Mouse (Mus musculus) MEL (cell line): ENCODE results near the gene Cnot11. TPM values are rescaled to one million over a fixed set of nuclear protein-coding genes. Genes with fewer than 3 reads are reported as not detected.

ENCODE experiments used
- DNase-seq: peaks from one replicate; pipeline ENCODE4 v3.0.0; 2011; ENCODE audit warnings: low read depth, low spot score
- H3K27ac ChIP-seq: 2 replicates; pipeline ENCODE4 v1.5.1; 2012; ENCODE audit warnings: low read depth, mild to moderate bottlenecking, control low read depth, low read length, moderate library complexity; ENCODE audit not compliant: control insufficient read depth
- H3K27me3 ChIP-seq, 2 experiments: fragments of 150-350 bp in 1 of 2; sonication (generic) in 1 of 2; 2 replicates each; pipeline ENCODE4 v1.6.1; 2012; ENCODE audit warnings: low read length in 2 of 2, mild to moderate bottlenecking in 2 of 2, improper control_type of control experiment in 1 of 2, moderate library complexity in 1 of 2; ENCODE audit not compliant: insufficient read depth in 2 of 2, control insufficient read depth in 1 of 2
- H3K36me3 ChIP-seq, 2 experiments: 2 replicates each; pipeline ENCODE4 v1.6.1; 2012 to 2014; ENCODE audit warnings: low read length in 2 of 2, improper control_type of control experiment in 1 of 2, inconsistent platforms in 1 of 2, mild to moderate bottlenecking in 1 of 2; ENCODE audit not compliant: insufficient read depth in 2 of 2, control insufficient read depth in 1 of 2
- H3K4me1 ChIP-seq, 2 experiments: fragments of 150-350 bp in 1 of 2; sonication (generic) in 1 of 2; 2 replicates each; pipeline ENCODE4 v1.6.1; 2012; ENCODE audit warnings: low read length in 2 of 2, improper control_type of control experiment in 1 of 2, mild to moderate bottlenecking in 1 of 2; ENCODE audit not compliant: insufficient read depth in 2 of 2, control insufficient read depth in 1 of 2
- H3K4me3 ChIP-seq, 2 experiments: fragments of 150-350 bp in 1 of 2; sonication (generic) in 1 of 2; 2 replicates each; pipeline ENCODE4 v1.5.1; 2012; ENCODE audit warnings: low read depth in 2 of 2, low read length in 2 of 2, mild to moderate bottlenecking in 2 of 2, moderate library complexity in 2 of 2, control low read depth in 1 of 2, improper control_type of control experiment in 1 of 2; ENCODE audit not compliant: control insufficient read depth in 1 of 2, insufficient read depth in 1 of 2
- H3K79me2 ChIP-seq: 2 replicates; pipeline ENCODE4 v1.6.1; 2012; ENCODE audit warnings: mild to moderate bottlenecking, low read length, moderate library complexity; ENCODE audit not compliant: control insufficient read depth, poor library complexity, insufficient read depth
- H3K9ac ChIP-seq: 2 replicates; pipeline ENCODE4 v1.6.1; 2012; ENCODE audit warnings: low read depth, mild to moderate bottlenecking, control low read depth, low read length, moderate library complexity; ENCODE audit not compliant: control insufficient read depth, poor library complexity, severe bottlenecking
- H3K9me3 ChIP-seq: fragments of 150-350 bp; sonication (generic); replicated peaks from 2 replicates; pipeline ENCODE4 v1.6.1; 2012; ENCODE audit warnings: mild to moderate bottlenecking, low read length, improper control_type of control experiment, moderate library complexity; ENCODE audit not compliant: insufficient read depth
- CHD1 ChIP-seq: IDR thresholded peaks from 2 replicates; pipeline ENCODE4 v1.6.1; 2012; ENCODE audit warnings: low read depth, mild to moderate bottlenecking, inconsistent platforms, low read length, improper control_type of control experiment
- CHD2 ChIP-seq: IDR thresholded peaks from 2 replicates; pipeline ENCODE4 v1.6.1; 2011; ENCODE audit warnings: low read length, improper control_type of control experiment
- ETS1 ChIP-seq: IDR thresholded peaks from 2 replicates; pipeline ENCODE4 v1.6.1; 2012; ENCODE audit warnings: low read depth, mild to moderate bottlenecking, inconsistent platforms, low read length, improper control_type of control experiment, moderate library complexity
- GABPA ChIP-seq: IDR thresholded peaks from 2 replicates; pipeline ENCODE4 v1.6.1; 2012; ENCODE audit warnings: low read depth, mild to moderate bottlenecking, inconsistent platforms, low read length, improper control_type of control experiment, moderate library complexity
- GATA1 ChIP-seq: IDR thresholded peaks from 2 replicates; pipeline ENCODE4 v1.6.1; 2011; ENCODE audit warnings: low read depth, low read length, improper control_type of control experiment
- HCFC1 ChIP-seq: IDR thresholded peaks from 2 replicates; pipeline ENCODE4 v1.6.1; 2012; ENCODE audit warnings: low read depth, mild to moderate bottlenecking, inconsistent platforms, low read length, improper control_type of control experiment, moderate library complexity
- JUND ChIP-seq: IDR thresholded peaks from 2 replicates; pipeline ENCODE4 v1.6.1; 2011; ENCODE audit warnings: low read depth, mild to moderate bottlenecking, improper control_type of control experiment, low read length
- KAT2A ChIP-seq: conservative IDR thresholded peaks from 2 replicates; pipeline ENCODE4 v1.6.1; 2012; ENCODE audit warnings: low read depth, low read length, improper control_type of control experiment, inconsistent platforms
- MEF2A ChIP-seq: IDR thresholded peaks from 2 replicates; pipeline ENCODE4 v1.6.1; 2014; ENCODE audit warnings: low read depth, mild to moderate bottlenecking, inconsistent platforms, low read length, improper control_type of control experiment; ENCODE audit not compliant: poor library complexity, insufficient replicate concordance, severe bottlenecking; ENCODE audit errors: extremely low read depth
- MXI1 ChIP-seq: IDR thresholded peaks from 2 replicates; pipeline ENCODE4 v1.6.1; 2011; ENCODE audit warnings: mild to moderate bottlenecking, low read depth, low read length, improper control_type of control experiment
- NELFE ChIP-seq: IDR thresholded peaks from 2 replicates; pipeline ENCODE4 v1.6.1; 2011; ENCODE audit warnings: low read depth, low read length, improper control_type of control experiment
- POLR2AphosphoS2 ChIP-seq: IDR thresholded peaks from 2 replicates; pipeline ENCODE4 v1.6.1; 2011; ENCODE audit warnings: low read length, improper control_type of control experiment
- POLR2AphosphoS5 ChIP-seq: IDR thresholded peaks from 2 replicates; pipeline ENCODE4 v1.6.1; 2012; ENCODE audit warnings: low read depth, borderline replicate concordance, mild to moderate bottlenecking, inconsistent platforms, low read length, moderate library complexity, mixed read lengths
- RCOR1 ChIP-seq: IDR thresholded peaks from 2 replicates; pipeline ENCODE4 v1.6.1; 2012; ENCODE audit warnings: low read depth, mild to moderate bottlenecking, inconsistent platforms, low read length, improper control_type of control experiment
- SIN3A ChIP-seq: IDR thresholded peaks from 2 replicates; pipeline ENCODE4 v1.6.1; 2012; ENCODE audit warnings: low read length, improper control_type of control experiment, inconsistent platforms
- SMC3 ChIP-seq: IDR thresholded peaks from 2 replicates; pipeline ENCODE4 v1.6.1; 2011; ENCODE audit warnings: low read depth, low read length, improper control_type of control experiment
- TCF12 ChIP-seq: IDR thresholded peaks from 2 replicates; pipeline ENCODE4 v1.6.1; 2014; ENCODE audit warnings: low read depth, mild to moderate bottlenecking, inconsistent platforms, low read length, improper control_type of control experiment, moderate library complexity
- USF2 ChIP-seq, 2 experiments: IDR thresholded peaks; 2 replicates each; pipeline ENCODE4 v1.6.1; 2011 to 2012; ENCODE audit warnings: improper control_type of control experiment in 2 of 2, low read length in 2 of 2, borderline replicate concordance in 1 of 2, inconsistent platforms in 1 of 2, low read depth in 1 of 2, mild to moderate bottlenecking in 1 of 2; ENCODE audit not compliant: insufficient read depth in 1 of 2
- ZC3H11A ChIP-seq: IDR thresholded peaks from 2 replicates; pipeline ENCODE4 v1.6.1; 2012; ENCODE audit warnings: low read depth, mild to moderate bottlenecking, inconsistent platforms, low read length, improper control_type of control experiment
- ZKSCAN1 ChIP-seq: IDR thresholded peaks from 2 replicates; pipeline ENCODE4 v1.6.1; 2012; ENCODE audit warnings: low read depth, mild to moderate bottlenecking, inconsistent platforms, low read length, improper control_type of control experiment, moderate library complexity
- ZMIZ1 ChIP-seq: IDR thresholded peaks from 2 replicates; pipeline ENCODE4 v1.6.1; 2012; ENCODE audit warnings: low read depth, mild to moderate bottlenecking, inconsistent platforms, low read length, improper control_type of control experiment, moderate library complexity
- ZNF384 ChIP-seq: IDR thresholded peaks from 2 replicates; pipeline ENCODE4 v1.6.1; 2012; ENCODE audit warnings: low read depth, mild to moderate bottlenecking, inconsistent platforms, low read length, improper control_type of control experiment
- polyA plus RNA-seq, 2 experiments: library from polyadenylated mRNA; stranded (reverse) in 1 of 2; unstranded in 1 of 2; fragments of >175 nt in 1 of 2; fragments of >200 nt in 1 of 2; gene quantifications; 2 replicates each; pipeline versions ENCODE4 v1.2.1 to v1.2.4; 2012; ENCODE audit warnings: low replicate concordance in 2 of 2, low read depth in 1 of 2; ENCODE audit not compliant: insufficient read length in 2 of 2, insufficient read depth in 1 of 2, missing spikeins in 1 of 2
- total RNA-seq: library from RNA; depleted of rRNA; stranded (reverse); fragments of 300-350 nt; gene quantifications from 2 replicates; pipeline ENCODE4 v1.2.3, GENCODE M21; 2012

The Cnot11 gene
- total and polyA plus RNA-seq, 3 experiments, result 20.0 to 46.0 (median 37.9) TPM

GRCm38 (mm10) chr1:39571653-39572052 lies 36.9 kb downstream of the Cnot11 start:
- Histone ChIP-seq H3K27me3 (no peaks in the 10 kb centered on the region), H3K4me3 (no peak overlapping the region), H3K4me1 (peaks cover 4 to 12% of the 10 kb centered on the region in 2 experiments; a peak in 3 of 4 replicates), H3K9me3 (no peaks in the 10 kb centered on the region), H3K79me2 (peaks cover 72% of the 10 kb centered on the region), H3K27ac (no peak overlapping the region), H3K9ac (no peak overlapping the region), H3K36me3 (peaks cover 16 to 29% of the 10 kb centered on the region in 2 experiments)
- TF ChIP-seq GABPA (no peak), MEF2A (no peak), ETS1 (no peak), SMC3 (no peak), ZMIZ1 (no peak), USF2 (IDR thresholded peaks at IDR 0.05; ENCODE audit: borderline replicate concordance in 1 of 2, insufficient read depth in 1 of 2, low read depth in 1 of 2, low read length in 2 of 2) (no peak), NELFE (no peak), ZNF384 (no peak), CHD1 (no peak), ZKSCAN1 (no peak)
- DNase-seq, result no peak

GRCm38 (mm10) chr1:39573890-39574289 lies 39.1 kb downstream of the Cnot11 start:
- no peak for TF ChIP-seq CHD2
- no peak for TF ChIP-seq KAT2A
- no peak for TF ChIP-seq ZKSCAN1
- TF ChIP-seq SMC3, result no peak
- TF ChIP-seq GATA1, result peak; percentile 54
- TF ChIP-seq ZC3H11A, result no peak
- TF ChIP-seq TCF12, result 0 out of 2 replicates have a peak, but pooled peaks have one; percentile 13
- no peak for TF ChIP-seq ZNF384
- TF ChIP-seq HCFC1, result no peak
- no peak for TF ChIP-seq CHD1
- TF ChIP-seq SIN3A, result 0 out of 2 replicates have a peak, but pooled peaks have one; percentile 22
- TF ChIP-seq JUND, result no peak
- 0 out of 2 replicates have a peak, but pooled peaks have one; percentile 43 for TF ChIP-seq POLR2AphosphoS2
- TF ChIP-seq ETS1, result no peak
- TF ChIP-seq RCOR1, result no peak
- no peak for TF ChIP-seq MXI1
- TF ChIP-seq POLR2AphosphoS5, result no peak
- no peaks in the 10 kb centered on the region for H3K9me3 ChIP-seq
- no peak overlapping the region for H3K4me3 ChIP-seq
- H3K9ac ChIP-seq, result no peak overlapping the region
- peaks cover 16 to 34% of the 10 kb centered on the region in 2 experiments for H3K36me3 ChIP-seq
- peaks cover 7 to 12% of the 10 kb centered on the region in 2 experiments for H3K4me1 ChIP-seq
- no peak overlapping the region for H3K27ac ChIP-seq
- H3K79me2 ChIP-seq, result peaks cover 61% of the 10 kb centered on the region
- H3K27me3 ChIP-seq, result no peaks in the 10 kb centered on the region
- DNase-seq, result no peak
